Mouse (Mus musculus): ENCODE results near the gene Ccnl1. TPM values are rescaled to one million over a fixed set of nuclear protein-coding genes. Genes with fewer than 3 reads are reported as not detected.

Gene Ccnl1
- total RNA-seq, 2 experiments from 2014 or later, result 16.1 to 18.8 TPM

DNA sequence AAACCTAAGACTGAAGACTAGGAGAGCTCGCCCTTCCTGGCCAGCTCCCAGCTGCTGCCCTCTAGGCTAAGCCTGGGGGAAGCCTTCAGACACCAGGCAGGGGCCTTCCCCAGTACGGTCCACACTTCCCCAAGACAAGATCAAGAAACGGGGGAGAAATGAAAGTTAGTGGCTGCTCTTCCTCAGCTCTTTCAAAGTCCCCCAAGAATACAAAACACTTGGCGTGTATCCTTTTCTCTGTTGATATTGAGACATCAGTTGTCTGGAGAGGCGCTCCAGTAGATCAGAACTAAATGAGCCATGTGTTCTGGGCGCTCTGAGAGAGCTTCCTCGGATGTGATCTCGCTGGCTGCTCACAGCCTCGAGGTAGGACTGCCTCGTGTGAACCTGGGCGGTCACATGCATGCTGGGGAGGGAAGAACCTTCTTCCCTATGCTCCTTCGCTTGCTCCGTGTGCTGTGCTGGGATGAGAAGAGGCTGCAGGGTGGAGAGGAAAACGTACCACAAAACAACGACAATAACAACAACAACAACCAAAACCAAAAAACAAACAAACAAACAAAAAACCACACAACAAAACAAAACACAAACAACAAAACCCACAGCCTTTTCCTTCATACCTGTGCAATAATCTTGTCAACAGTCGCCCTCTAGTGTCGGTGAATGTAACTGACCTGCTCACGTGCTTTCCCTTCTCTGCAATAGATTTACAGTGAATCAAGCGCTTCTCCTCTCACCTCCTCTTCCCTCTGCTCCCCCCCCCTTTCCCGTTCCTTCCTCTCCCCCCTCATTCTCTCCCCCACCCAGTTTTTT is 28.0 kb downstream of the Ccnl1 start:
- peak; percentile 58 for DNase-seq
- intact Hi-C loops (cut with DNase I; ENCODE audit: low total_unique reads), result loop anchor here (2.0 to 10.0 kb wide), 5 partner anchors 65 to 955 kb away; no protein-coding TSS in a partner anchor

DNA sequence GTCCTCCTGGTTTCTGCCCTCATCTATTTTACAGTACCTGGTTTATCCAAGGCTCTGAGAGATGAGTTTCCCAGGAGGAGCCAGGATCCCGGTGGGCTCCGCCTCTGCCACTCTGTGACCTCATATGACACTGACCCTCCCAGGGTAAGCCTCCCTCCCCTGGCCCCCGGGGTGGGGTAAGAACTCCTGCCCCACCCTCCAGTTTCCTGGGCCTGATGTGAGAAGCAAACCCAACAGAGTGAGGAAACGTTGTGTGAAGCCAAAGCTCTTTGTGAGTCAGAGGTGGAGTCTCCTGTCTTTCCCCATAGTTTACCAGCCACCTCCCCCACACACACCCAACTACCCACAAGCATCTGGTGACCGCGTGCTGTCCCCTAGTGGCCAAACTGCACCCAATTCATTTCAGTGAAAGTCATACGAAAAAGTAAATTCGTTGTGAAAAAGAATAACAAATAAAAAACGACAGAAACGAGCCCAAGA is 28.7 kb downstream of the Ccnl1 start:
- intact Hi-C loops (cut with DNase I; ENCODE audit: low total_unique reads), result loop anchor here (2.0 to 10.0 kb wide), 4 partner anchors 65 to 955 kb away; no protein-coding TSS in a partner anchor
- peak; percentile 86 for DNase-seq

DNA sequence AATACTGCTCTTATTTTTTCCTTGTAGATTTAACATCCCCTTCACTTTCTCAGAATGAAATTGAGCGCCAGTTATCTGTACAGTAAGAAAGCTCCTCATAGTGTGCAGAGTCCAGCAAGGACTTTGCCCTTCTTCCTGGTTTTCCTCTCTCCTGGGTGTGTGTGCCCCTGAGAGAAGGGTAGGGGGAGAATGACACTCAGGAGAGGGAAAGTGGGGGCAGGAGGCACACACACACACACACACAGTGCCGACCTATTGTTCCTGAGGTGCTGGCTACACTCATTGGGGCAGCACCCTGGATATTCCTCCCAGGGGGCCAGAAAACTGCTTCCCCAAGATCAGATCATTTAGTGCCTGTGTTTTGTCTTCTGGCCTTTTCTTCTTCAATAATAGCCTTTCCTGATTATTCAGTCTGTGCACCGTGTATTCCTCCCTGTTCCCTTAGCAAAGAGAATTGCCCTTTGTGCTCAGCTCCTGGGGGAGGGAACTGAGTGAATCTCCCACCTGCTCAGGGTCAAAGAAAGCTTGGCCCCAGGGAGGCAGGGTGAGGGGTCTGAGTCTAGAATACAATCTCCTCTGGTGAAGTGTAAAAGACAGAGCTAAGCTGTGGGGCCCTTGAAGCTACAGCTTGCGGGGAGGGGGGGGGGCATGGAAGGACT is 29.3 kb downstream of the Ccnl1 start:
- no peak for DNase-seq
- intact Hi-C loops (cut with DNase I; ENCODE audit: low total_unique reads), result loop anchor here (2.0 to 10.0 kb wide), 4 partner anchors 64 to 954 kb away; no protein-coding TSS in a partner anchor

DNA sequence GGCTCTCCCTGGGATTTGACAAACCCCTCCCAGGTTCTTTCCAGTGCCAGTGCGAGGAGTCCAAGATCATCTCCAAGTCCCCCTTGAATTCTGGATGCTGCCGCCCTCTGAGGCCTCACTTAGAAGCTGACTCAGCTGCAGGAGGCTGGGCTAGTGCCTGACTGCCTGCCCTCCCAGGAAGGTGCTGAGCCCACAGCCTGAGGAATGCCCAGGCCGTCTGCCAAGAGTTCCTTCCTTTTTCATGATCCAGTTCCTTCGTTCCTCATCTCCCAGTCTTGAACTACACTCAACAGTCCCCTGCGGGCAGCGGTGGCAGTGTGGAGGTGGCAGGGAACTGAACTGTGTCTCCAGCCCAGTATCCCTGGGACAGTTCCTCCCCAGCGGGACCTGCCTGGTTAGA is 30.4 kb downstream of the Ccnl1 start:
- DNase-seq, result peak; percentile 75
- intact Hi-C loops (cut with DNase I; ENCODE audit: low total_unique reads), result loop anchor here (2.0 to 10.0 kb wide), 4 partner anchors 63 to 953 kb away; no protein-coding TSS in a partner anchor

DNA sequence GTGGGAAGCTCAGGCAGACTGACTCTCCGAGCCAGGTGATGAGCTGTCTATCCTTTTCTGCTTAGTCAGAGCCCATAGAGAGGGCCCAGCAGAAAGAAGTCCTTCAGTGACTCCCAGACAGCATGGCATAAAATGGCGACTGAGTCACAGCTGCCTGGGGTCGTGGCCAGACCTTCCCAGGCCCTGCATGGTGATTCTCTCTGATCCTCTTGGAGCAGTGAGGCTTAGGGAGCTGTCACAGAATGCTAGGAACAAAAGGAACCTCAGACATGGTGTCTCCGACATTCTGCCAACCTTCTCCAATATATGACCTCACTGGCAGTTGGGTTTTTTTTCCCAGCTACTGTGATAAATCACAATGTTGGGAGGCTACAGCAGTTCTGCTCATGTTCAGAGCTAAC is 30.9 kb downstream of the Ccnl1 start:
- intact Hi-C loops (cut with DNase I; ENCODE audit: low total_unique reads), result loop anchor here (10.0 kb wide), 3 partner anchors 252 to 952 kb away; no protein-coding TSS in a partner anchor
- DNase-seq, result no peak

DNA sequence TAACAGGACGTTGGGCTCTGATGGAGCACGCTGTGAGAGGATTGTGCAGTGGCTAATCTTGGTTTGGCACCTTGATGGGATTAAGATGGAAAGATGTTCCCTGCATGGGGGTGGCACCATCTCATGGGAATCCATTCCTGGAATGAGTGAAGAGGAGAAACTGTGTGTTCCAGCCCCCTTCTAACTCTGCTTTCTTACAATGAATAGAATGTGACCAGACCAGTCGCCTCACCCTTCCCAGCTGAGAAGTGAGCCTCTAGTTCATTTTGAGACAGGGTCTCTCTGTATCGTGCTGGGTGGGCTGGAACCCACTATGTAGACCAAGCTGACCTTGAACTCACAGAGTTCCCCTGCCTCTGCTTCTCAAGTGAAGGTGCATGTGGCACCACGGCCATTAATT is 31.6 kb downstream of the Ccnl1 start:
- intact Hi-C loops (cut with DNase I; ENCODE audit: low total_unique reads), result loop anchor here (10.0 kb wide), 3 partner anchors 252 to 952 kb away; no protein-coding TSS in a partner anchor
- DNase-seq, result no peak

DNA sequence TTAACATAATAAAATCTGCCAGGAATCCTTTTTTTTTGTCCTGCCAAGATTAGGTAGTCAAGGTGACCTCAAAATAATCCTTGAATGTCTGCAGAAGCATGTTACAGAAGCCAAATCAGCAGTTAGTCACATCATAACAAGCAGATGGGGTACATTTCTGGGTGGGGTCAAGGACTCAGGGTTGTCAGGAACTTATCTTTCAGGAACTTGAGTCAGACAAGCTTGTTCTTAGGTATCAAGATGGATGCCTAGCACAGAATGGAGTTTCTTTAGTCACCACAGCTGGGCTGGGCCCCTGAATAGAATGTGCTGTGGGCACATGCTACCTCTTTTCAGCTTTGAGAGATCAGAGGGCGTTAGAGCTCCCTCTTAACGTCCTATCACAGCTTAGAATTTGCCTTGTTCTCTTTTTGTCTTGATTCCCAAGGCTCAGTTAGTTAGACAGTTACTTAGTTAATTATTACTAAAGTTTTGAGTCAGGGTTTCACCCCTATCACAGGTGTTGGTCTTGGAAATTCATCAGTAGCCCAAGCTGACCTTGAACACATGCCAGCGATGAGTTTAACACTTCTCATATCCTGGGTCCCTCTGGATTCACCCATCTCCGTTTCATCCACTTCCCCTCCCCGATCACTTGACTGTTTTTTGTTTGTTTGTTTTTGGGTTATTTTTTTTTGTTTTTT is 32.9 kb downstream of the Ccnl1 start:
- no peak for DNase-seq
- intact Hi-C loops (cut with DNase I; ENCODE audit: low total_unique reads), result loop anchor here (10.0 kb wide), 3 partner anchors 250 to 950 kb away; no protein-coding TSS in a partner anchor

DNA sequence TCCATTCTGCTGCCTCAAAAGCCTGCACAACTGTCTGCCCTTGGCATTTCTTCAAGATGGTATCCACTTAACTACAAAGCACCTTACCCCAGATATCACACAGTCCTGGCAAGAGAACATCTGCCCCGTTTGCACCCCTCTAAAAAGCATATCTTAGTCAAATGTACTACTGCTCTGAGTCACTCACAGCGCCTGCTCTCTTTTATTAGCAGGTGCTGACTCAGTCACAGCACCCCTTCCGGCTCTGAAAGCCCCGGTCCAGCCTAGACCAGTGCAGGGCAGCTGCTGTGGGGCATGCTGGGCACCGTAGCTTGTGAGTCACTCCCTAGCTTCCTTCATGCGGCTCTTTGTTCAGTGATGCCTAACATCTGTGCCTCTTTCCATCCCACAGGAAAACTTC is 35.6 kb downstream of the Ccnl1 start:
- peak; percentile 31 for DNase-seq
- intact Hi-C loops (cut with DNase I; ENCODE audit: low total_unique reads), result loop anchor here (10.0 kb wide), 3 partner anchors 248 to 948 kb away; no protein-coding TSS in a partner anchor

DNA sequence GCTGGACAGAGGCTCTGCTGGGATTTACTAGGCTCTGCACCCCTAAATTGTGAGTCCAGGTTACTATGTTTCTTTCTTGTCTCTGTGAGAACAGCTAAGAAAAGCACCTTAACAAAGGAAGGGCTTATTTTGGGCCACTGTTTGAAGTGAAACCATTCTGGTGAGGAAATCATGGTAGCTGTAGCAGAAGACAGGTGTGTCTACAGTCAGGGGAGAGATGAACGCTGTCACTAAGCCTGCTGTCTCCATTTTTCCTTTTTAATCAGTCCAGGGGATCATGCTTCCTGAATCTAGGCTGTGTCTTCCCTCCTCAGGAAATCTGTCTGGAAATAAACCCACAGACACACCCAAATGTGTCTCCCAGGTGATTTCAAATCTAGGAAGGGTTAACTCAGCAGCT is 36.4 kb downstream of the Ccnl1 start:
- intact Hi-C loops (cut with DNase I; ENCODE audit: low total_unique reads), result loop anchor here (10.0 kb wide), 3 partner anchors 247 to 947 kb away; no protein-coding TSS in a partner anchor
- no peak for DNase-seq

DNA sequence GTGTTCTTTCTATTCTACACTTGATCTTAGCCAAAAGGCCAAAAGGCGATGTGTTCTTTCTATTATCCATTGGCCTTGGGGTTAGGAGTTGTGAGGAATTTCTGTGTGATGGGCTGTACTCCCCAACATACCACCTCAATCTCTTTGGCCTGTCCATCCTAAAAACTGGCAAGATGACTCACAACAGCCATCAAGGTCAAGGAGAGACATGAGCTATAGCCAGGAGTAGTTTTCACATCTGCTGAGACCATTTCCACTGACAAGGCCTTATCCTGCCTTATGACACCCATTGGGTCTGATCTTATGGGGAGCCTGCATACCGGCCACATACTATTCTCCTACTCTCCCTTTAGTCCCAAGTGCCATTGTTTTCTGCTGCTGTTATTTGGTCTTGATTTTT is 39.0 kb downstream of the Ccnl1 start:
- intact Hi-C loops (cut with DNase I; ENCODE audit: low total_unique reads), result no loop called here
- no peak for DNase-seq

DNA sequence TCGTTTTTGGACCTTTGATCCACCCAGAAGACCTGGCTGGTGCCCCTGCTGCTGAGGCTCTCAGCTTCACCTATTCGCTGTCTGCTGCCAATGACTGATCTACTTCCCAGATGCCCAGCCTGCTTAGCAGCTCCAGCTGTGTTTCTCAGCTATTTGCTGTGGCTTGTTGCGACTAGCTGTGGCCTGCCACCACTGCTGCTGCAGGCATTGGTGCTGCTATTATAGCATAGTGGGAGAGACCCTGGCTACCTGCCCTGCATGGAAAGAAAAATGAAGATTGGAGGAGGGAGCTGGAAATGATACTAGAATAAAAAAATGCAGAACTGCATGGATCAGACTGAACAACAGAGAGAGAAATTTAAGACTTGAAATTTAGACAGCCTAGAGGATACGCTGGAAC is 45.1 kb downstream of the Ccnl1 start:
- peak; percentile 32 for DNase-seq
- intact Hi-C loops (cut with DNase I; ENCODE audit: low total_unique reads), result no loop called here

DNA sequence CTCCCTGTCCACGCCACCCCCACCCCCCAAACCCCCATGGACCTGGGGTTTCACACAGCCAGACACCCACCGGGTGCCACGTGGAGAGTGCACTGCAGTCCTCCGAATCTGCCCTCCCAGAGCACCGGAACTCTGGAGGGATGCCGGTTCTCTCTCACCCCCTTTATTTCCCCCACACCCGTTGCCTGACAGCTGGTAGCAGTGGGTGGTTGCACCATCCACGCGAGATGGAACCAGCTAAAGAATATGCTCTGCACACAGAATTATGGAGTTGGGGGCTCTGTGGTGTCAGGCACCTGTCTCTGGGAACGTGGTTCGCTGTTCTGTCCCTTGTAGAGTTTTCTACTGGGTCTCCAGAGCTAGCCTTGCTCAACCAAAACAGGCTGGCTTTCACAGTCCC is 45.8 kb downstream of the Ccnl1 start:
- intact Hi-C loops (cut with DNase I; ENCODE audit: low total_unique reads), result no loop called here
- no peak for DNase-seq

DNA sequence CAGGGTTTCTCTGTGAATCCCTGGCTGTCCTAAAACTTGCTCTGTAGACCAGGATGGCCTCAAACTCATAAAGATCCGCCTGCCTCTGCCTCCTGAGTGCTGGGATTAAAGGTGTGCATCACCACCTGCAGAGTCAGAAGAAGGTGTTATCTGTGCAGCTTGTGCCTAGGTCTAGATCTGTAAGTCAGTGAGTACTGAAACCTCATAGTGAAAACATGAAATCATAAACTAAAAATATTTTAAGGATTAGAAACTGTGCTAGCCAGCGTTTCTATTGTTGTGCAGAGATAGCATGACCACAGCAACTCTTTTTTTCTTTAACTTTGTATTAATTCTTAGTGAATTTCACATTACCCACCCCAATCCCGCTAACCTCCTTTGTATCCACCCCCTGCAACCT is 46.8 kb downstream of the Ccnl1 start:
- intact Hi-C loops (cut with DNase I; ENCODE audit: low total_unique reads), result no loop called here
- DNase-seq, result no peak

DNA sequence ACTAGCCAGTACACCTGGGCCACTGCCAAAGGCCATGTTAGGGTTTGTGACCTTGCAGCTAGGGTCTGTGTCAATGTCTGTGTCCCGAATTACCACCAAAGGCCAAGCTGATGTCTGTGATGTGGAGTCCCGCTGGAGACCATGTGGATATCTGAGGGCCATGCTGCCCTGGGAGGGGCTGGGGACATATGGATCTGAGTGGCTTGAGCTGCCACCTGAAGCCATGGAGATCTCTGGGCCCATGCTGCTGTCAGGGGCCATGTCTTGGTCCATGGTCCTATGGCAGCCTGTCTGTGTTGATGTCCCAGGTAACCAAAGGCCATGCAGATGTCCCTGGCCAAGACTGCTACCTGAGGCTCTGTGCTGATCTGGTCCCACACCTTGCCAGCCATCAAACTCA is 48.6 kb downstream of the Ccnl1 start:
- intact Hi-C loops (cut with DNase I; ENCODE audit: low total_unique reads), result no loop called here
- DNase-seq, result no peak

DNA sequence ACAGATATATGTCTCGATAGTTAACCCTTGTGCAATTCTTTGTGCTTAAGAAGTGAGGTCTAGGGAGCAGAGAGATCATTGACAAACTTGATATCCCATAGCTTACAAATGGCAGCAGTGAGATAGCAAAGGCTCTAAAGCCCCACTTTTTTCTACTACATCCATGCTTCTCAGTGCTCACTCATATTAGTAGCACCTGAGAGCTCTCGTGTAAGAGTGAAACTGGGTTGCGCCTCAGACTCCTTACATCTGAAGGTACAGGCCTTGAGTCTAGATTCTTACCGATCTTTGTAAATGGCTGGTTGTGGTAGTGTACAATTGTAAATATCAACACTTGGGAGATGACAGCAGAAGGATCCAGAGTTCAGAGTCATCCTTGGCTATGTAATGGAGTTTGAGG is 50.5 kb downstream of the Ccnl1 start:
- intact Hi-C loops (cut with DNase I; ENCODE audit: low total_unique reads), result no loop called here
- DNase-seq, result no peak

DNA sequence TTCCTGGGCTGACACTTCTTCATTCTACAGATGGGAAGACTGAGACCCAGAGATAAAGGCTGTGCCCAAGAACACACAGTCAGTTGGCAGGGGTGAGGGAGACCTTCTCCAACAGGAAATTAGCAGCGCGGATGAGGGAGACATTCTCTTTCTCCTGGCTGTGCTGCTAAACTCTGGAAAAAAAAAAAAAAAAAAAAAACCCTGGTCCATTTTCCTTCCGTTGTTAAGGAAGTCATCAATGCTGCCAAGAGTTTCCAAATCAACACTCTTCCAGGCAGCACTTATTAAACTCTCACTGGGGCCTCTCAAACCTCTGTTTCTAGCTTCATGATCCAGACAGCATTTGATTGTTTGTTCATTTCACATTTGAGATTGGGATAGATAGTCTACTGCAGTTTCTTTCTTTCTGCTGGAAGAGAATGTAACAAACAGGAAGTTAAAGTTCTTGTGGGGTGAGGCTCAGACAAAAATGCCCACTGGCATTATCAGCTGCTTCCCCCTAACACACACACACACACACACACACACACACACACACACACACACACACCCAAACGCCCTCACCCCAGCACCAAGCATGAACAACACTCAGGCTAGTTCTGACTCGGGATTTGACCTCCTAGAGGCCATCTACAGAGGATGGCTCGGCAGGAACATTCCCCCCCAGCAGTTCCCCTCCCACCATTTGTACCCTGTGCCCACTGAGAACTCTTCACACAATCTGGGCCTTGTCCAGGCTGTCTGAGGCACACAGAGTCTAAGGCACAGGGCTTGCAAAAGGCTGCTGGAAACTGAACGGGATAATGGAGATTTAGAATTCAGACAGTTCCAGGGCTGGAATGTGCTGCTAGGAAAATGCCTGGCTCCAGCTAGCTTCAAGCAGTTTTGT is 52.5 kb downstream of the Ccnl1 start:
- intact Hi-C loops (cut with DNase I; ENCODE audit: low total_unique reads), result no loop called here
- peak; percentile 20 for DNase-seq

DNA sequence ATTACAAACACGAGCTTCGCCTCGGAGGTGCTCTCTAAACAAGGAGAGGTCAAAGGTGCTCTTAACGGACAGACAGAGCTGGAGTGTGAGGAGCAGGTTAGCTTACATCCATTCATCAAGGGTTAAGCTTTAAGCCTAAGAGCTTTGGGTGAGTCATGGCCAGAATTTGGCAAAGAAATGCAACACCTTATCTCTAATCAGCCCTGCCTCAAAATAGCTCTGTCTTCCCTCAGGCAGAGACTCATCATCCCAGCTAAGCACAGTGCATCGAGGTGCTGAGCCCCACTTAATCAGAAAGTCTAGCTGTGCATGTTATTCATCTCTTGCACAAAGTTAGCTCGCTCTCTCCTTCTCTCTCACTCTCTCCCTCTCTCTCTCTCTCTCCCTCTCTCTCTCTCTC is 53.3 kb downstream of the Ccnl1 start:
- intact Hi-C loops (cut with DNase I; ENCODE audit: low total_unique reads), result no loop called here
- no peak for DNase-seq

DNA sequence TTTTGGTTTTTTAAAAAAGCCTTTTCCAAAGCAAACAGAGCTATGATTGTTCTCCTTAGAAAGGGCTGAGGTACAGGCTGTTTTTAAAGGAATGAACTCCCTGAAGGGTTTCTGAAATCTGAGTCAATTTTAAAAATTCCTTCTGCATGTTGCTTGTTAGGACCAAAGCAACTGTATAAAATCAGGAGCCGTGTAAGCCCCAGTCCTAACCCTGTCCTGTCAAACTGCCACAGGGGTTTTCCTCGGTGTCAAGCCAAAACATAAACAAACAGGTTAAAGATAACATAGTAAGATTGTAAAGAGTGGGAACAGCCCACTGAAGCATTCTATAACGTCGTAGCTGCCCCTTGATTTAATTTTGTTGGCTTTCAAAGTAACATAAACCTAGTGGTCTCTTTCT is 53.9 kb downstream of the Ccnl1 start:
- intact Hi-C loops (cut with DNase I; ENCODE audit: low total_unique reads), result no loop called here
- DNase-seq, result no peak

Measured in gastrocnemius, postnatal 14 days (tissue).